Mouse (Mus musculus): ENCODE results near the gene Glrx5. TPM values are rescaled to one million over a fixed set of nuclear protein-coding genes. Genes with fewer than 3 reads are reported as not detected.

Glrx5 gene
- 136 and 140 TPM in 2 replicates for polyA plus RNA-seq (2015; fragmentation: Nextera tagmentation; extraction: Ambion mirVana)

DNA sequence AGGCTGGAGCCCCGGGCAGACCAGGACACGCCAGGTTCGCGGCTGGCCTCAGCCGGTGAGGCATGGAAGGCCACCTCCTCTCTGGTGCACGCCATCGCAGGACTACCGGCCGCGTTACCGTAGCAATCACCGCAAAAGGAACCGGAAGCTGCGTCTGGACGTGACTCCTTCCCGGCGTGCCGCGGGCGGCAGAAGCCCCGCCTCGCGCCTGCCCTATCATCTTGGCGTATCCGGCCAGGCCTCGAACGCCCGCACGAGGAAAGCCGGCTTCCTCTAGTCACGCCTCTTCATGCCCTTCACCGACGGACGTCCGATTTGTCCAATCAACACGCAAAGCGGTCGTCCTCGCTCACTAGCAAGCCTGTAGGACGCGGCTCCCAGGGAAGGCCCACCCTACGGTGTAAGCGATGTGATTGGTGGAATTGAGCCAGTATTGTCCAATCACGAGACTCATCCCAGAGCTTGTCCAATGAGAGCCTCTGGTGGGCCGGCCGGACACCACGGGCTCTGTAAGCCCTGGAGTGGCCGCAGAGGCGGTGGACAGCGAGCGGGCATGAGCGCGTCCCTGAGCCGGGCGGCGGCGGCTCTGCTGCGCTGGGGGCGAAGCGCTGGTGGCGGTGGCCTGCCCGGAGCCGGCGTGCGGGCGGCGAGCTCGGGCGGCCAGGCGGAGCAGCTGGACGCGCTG is at the start of gene Glrx5:
Gene Glrx5 (plus strand): TSS at position 542 of the 685 bp plus-strand sequence.
- WGBS: under 1% methylated on average over 72 of the region's 72 CpGs
- peak within 1 kb of the TSS; percentile 82 for H3K4me2 ChIP-seq
- no peaks in the 10 kb centered on the region for H3K27me3 ChIP-seq
- peak within 1 kb of the TSS; percentile 89 for H3K9ac ChIP-seq
- peaks cover 13% of the 10 kb centered on the region; the same call in 1 of the 2 replicates for H3K36me3 ChIP-seq
- ATAC-seq (ENCODE audit: borderline replicate concordance, extremely low read depth, low FRiP score, low TSS enrichment): peak; percentile 99
- peak within 1 kb of the TSS; percentile 80 for H3K4me3 ChIP-seq
- H3K27ac ChIP-seq: peak within 1 kb of the TSS; percentile 59
- peaks cover 29% of the 10 kb centered on the region for H3K4me1 ChIP-seq
- no peaks in the 10 kb centered on the region for H3K9me3 ChIP-seq

- H3K4me3 ChIP-seq: no peak overlapping the region
- H3K9me3 ChIP-seq: no peaks in the 10 kb centered on the region
- no peaks in the 10 kb centered on the region for H3K27me3 ChIP-seq
- H3K9ac ChIP-seq: no peak overlapping the region
- H3K27ac ChIP-seq: no peak overlapping the region
- WGBS: 49% methylated on average over 7 of the region's 7 CpGs
- peaks cover 8% of the 10 kb centered on the region for H3K4me1 ChIP-seq
- ATAC-seq (ENCODE audit: borderline replicate concordance, extremely low read depth, low FRiP score, low TSS enrichment): no peak
- H3K36me3 ChIP-seq: no peaks in the 10 kb centered on the region
- H3K4me2 ChIP-seq: no peak overlapping the region
These were observed 49.0 kb upstream of the Glrx5 start for GRCm38 (mm10) chr12:104983476-104983875.

- H3K36me3 ChIP-seq: no peaks in the 10 kb centered on the region
- H3K9ac ChIP-seq: no peak overlapping the region
- H3K4me3 ChIP-seq: no peak overlapping the region
- no peaks in the 10 kb centered on the region for H3K4me1 ChIP-seq
- H3K27me3 ChIP-seq: no peaks in the 10 kb centered on the region
- WGBS: 70% methylated on average over 5 of the region's 5 CpGs
- no peak overlapping the region for H3K4me2 ChIP-seq
- ATAC-seq (ENCODE audit: borderline replicate concordance, extremely low read depth, low FRiP score, low TSS enrichment): no peak
- no peaks in the 10 kb centered on the region for H3K9me3 ChIP-seq
- H3K27ac ChIP-seq: no peak overlapping the region
These were observed 47.4 kb upstream of the Glrx5 start for GRCm38 (mm10) chr12:104985088-104985487.

DNA sequence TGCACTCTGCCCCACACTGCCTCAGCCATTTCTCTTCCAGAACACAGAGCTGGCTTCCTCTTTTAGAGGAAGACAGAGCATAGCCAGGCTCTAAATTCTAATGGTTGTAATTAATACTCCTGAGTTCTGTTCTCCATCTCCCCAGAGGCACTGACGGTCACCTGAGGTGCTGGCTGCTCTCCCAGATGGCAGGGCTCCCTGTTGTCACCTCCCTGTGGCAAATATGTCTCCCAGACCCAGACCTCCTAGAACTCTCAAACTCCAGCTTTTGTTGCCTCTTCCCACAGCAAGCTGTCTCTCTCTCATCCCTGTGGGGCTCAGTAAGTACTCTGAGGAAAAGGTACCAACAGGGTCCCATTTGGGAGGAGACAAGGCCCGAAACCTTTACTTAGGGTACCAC is 46.5 kb upstream of the Glrx5 start:
- Histone ChIP-seq H3K36me3 (no peaks in the 10 kb centered on the region), H3K9me3 (no peaks in the 10 kb centered on the region), H3K4me1 (no peaks in the 10 kb centered on the region), H3K9ac (no peak overlapping the region), H3K27me3 (no peaks in the 10 kb centered on the region), H3K27ac (no peak overlapping the region), H3K4me3 (no peak overlapping the region), H3K4me2 (no peak overlapping the region)
- no peak for ATAC-seq (ENCODE audit: borderline replicate concordance, extremely low read depth, low FRiP score, low TSS enrichment)
- WGBS: 77% methylated on average over 2 of the region's 2 CpGs

- Histone ChIP-seq H3K4me3 (no peak overlapping the region), H3K27me3 (no peaks in the 10 kb centered on the region), H3K4me2 (no peak overlapping the region), H3K27ac (no peak overlapping the region), H3K9me3 (no peaks in the 10 kb centered on the region), H3K4me1 (no peaks in the 10 kb centered on the region), H3K36me3 (no peaks in the 10 kb centered on the region), H3K9ac (no peak overlapping the region)
- WGBS: 86% methylated on average over 9 of the region's 9 CpGs
- no peak for ATAC-seq (ENCODE audit: borderline replicate concordance, extremely low read depth, low FRiP score, low TSS enrichment)
These were observed 45.7 kb upstream of the Glrx5 start for GRCm38 (mm10) chr12:104986781-104987180.

DNA sequence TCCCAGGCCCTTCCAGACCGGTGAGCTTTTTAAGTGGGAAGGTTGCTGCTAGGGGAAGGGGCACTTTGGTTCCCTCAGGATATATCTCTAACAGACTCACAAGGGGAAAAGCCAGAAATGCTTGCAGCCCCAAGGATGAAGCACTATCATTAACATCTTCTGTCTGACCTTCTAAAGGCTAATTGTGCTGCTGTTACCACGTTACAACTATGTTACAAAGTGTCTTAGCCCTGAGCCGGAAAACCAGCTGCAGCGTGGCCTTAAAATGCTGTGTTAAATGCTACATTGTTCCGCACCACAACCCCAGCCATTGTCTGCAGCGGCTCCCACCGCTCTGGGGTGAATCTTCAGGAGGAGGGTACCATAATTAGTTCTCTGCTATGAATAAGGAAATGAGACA is 44.6 kb upstream of the Glrx5 start:
- no peak for ATAC-seq (ENCODE audit: borderline replicate concordance, extremely low read depth, low FRiP score, low TSS enrichment)
- 83% methylated on average over 7 of the region's 7 CpGs for WGBS
- Histone ChIP-seq H3K9me3 (no peaks in the 10 kb centered on the region), H3K4me3 (no peak overlapping the region), H3K27me3 (no peaks in the 10 kb centered on the region), H3K4me2 (no peak overlapping the region), H3K4me1 (no peaks in the 10 kb centered on the region), H3K36me3 (no peaks in the 10 kb centered on the region), H3K27ac (no peak overlapping the region), H3K9ac (no peak overlapping the region)

DNA sequence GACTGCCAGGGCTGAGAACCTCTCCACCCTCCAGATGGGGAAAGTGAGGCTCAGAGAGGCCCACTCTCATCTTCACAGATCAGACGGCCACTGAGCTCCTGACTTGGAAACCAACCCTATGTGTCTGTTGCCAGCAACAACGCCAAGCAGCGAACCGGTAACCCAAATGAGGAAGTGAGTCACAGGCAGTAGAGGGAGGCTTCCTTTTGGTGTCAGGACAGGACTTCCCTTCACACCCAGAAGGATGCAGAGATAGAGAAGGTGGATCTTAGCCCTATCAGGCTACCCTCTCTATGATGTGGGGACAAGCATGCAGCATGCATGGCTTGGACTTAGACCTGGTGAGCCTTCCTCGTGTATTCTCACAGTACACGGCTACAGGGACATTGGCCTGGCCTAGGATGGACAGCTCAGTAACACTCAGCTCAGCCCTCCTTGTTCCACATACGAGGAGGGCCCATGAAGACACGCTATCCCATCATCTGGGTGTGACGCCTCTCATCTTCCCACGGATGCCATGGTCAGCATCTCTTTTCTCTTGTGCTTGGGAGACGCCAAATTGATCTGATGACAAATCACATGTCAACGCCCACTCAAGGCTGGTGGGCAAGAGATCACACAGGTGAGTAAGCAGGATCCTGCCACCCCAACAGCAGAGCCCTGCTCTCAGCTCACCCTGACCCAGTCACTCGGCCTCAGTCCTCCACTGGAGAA is 41.6 kb upstream of the Glrx5 start:
- no peak overlapping the region for H3K27ac ChIP-seq
- H3K27me3 ChIP-seq: peaks cover 9% of the 10 kb centered on the region
- WGBS: 78% methylated on average over 13 of the region's 13 CpGs
- no peak overlapping the region for H3K9ac ChIP-seq
- H3K36me3 ChIP-seq: no peaks in the 10 kb centered on the region
- H3K4me1 ChIP-seq: no peaks in the 10 kb centered on the region
- ATAC-seq (ENCODE audit: borderline replicate concordance, extremely low read depth, low FRiP score, low TSS enrichment): no peak
- no peak overlapping the region for H3K4me3 ChIP-seq
- no peaks in the 10 kb centered on the region for H3K9me3 ChIP-seq
- H3K4me2 ChIP-seq: no peak overlapping the region

DNA sequence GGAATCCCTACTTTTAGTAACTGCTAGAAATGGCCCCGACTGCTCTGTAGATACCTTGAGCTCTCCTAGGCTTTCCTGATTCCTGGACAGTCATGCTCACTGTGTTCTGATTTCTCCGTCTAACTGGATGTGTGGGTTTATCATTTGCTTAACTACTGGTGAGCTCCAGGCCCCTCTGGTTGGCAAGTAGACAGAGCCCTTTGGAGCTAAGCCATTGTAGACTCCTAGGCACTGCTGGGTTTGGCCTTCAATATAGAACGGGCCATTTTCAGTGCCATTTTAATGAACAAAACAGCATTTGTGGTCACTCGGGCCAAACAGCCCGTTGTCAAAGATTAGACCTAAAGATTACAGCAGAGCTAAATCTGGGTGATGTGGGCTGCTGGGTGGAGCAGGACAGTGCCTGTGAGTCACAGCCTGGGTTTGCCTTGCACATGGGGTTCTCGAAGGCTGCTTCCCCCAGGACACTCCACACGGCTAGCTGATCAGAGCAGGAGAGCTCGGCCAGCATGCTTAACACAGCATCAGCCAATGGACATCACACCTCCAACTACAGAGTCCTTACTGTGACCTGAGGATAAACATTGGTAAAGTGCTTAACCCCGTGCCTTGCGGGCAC is 40.3 kb upstream of the Glrx5 start:
- Histone ChIP-seq H3K27ac (no peak overlapping the region), H3K36me3 (no peaks in the 10 kb centered on the region), H3K4me2 (no peak overlapping the region), H3K4me3 (no peak overlapping the region), H3K9me3 (no peaks in the 10 kb centered on the region), H3K9ac (no peak overlapping the region), H3K4me1 (no peaks in the 10 kb centered on the region), H3K27me3 (peaks cover 9% of the 10 kb centered on the region)
- no peak for ATAC-seq (ENCODE audit: borderline replicate concordance, extremely low read depth, low FRiP score, low TSS enrichment)
- whole genome bisulfite sequencing: 75% methylated on average over 10 of the region's 10 CpGs

- no peak overlapping the region for H3K27ac ChIP-seq
- ATAC-seq (ENCODE audit: borderline replicate concordance, extremely low read depth, low FRiP score, low TSS enrichment): no peak
- peaks cover 9% of the 10 kb centered on the region for H3K27me3 ChIP-seq
- 62% methylated on average over 8 of the region's 8 CpGs for WGBS
- no peak overlapping the region for H3K4me2 ChIP-seq
- H3K4me1 ChIP-seq: no peaks in the 10 kb centered on the region
- no peaks in the 10 kb centered on the region for H3K36me3 ChIP-seq
- no peak overlapping the region for H3K4me3 ChIP-seq
- H3K9me3 ChIP-seq: no peaks in the 10 kb centered on the region
- H3K9ac ChIP-seq: no peak overlapping the region
These were observed 39.6 kb upstream of the Glrx5 start for GRCm38 (mm10) chr12:104992838-104993237.

DNA sequence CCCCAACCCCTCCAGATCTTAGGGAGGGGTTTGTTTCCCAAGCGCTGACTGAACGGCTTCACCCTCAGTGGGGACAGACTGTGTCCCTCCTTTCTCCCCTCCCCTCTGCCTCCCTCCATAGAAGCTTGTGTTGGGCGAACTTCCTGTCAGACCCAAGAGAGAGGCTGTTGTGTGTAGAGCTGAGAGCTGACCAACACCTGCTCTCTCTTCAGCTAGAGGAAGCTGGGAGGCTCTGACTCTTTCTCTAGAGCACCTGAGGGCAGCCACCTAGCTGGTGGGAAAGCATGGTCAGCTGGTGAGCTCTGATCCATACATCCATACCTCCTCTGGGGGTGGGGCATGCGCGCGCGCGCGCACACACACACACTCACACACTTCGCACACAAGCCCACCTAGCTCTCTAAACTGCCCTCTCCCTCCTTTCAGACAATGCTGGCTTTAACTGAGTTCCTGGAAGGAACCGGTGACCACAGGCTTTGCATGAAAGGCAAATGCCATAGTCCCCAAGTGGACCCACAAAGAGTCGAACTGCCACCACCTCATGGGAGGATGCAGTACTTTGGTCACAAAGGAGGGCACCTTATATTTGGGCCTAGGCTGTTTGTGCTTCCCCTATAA is 37.1 kb upstream of the Glrx5 start:
- WGBS: 73% methylated on average over 12 of the region's 12 CpGs
- Histone ChIP-seq H3K27me3 (peaks cover 18% of the 10 kb centered on the region), H3K4me3 (no peak overlapping the region), H3K4me1 (peaks cover under 1% of the 10 kb centered on the region; the same call in 1 of the 2 replicates), H3K9ac (no peak overlapping the region), H3K9me3 (no peaks in the 10 kb centered on the region), H3K36me3 (no peaks in the 10 kb centered on the region), H3K4me2 (no peak overlapping the region), H3K27ac (no peak overlapping the region)
- ATAC-seq (ENCODE audit: borderline replicate concordance, extremely low read depth, low FRiP score, low TSS enrichment): no peak

GRCm38 (mm10) chr12:104996012-104996728 is 36.3 kb upstream of the Glrx5 start:
- 79% methylated on average over 9 of the region's 9 CpGs for WGBS
- Histone ChIP-seq H3K27ac (no peak overlapping the region), H3K4me2 (no peak overlapping the region), H3K36me3 (no peaks in the 10 kb centered on the region), H3K4me1 (peaks cover 7% of the 10 kb centered on the region; the same call in 1 of the 2 replicates), H3K27me3 (peaks cover 23% of the 10 kb centered on the region), H3K9ac (no peak overlapping the region), H3K4me3 (no peak overlapping the region), H3K9me3 (no peaks in the 10 kb centered on the region)
- no peak for ATAC-seq (ENCODE audit: borderline replicate concordance, extremely low read depth, low FRiP score, low TSS enrichment)
